Comparison of ENCODE assay signal across 27 mouse cellular contexts in the genomic region with DNA sequence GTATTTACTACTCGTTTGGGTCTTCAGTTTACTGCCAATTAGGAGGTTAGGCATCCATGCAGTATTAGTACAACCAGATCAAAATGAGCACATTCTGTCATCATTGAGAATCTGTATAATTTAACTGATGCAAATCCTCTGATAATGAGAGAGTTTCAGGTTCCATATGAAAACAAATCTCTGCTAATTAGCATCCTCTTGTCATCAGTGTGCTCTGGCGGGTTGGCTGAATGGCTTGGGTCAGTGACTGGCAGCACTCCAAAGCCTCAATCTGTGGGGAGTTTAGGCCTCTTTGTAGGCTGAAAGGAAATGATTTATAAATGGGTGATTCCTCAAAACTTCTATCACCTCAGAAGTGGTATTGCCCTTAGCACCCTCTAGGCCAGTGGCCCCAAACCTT.
DNase-seq lines count a peak whose midpoint lies in the region; ATAC-seq and TF ChIP-seq lines count a peak whose summit lies in the region.
"Had no signal": no experiment of that assay in that cellular context is flagged by ENCODE, and none has a peak within 500 bp of the region (broad histone marks: within the 10 kb centered on the region; RNA-seq: fewer than 3 reads in every experiment).

No protein-coding gene starts in this region.

- no peak overlapping the region for H3K4me3 ChIP-seq in forebrain, embryonic 14.5 days (ENCODE audit: low read depth, low read length)
- H3K4me3 ChIP-seq in forebrain, postnatal 0 days (ENCODE audit: low read depth, low read length), result no peak overlapping the region
- H3K4me3 ChIP-seq in midbrain, embryonic 15.5 days, result no peak overlapping the region
- H3K4me3 ChIP-seq in midbrain, embryonic 11.5 days (ENCODE audit: low read depth, low read length), result no peak overlapping the region
- H3K4me3 ChIP-seq: heart, adult 2 months; heart, embryonic 12.5 days; hindbrain, embryonic 10.5 days; intestine, embryonic 15.5 days; layer of hippocampus, adult 2 months; left cerebral cortex, adult 2 months; liver, embryonic 12.5 days; midbrain, embryonic 12.5 days; myocyte; neural tube, embryonic 12.5 days; stomach, embryonic 15.5 days had no signal

- no peaks in the 10 kb centered on the region for H3K4me1 ChIP-seq in forebrain, embryonic 14.5 days (ENCODE audit: control insufficient read depth, insufficient read depth, low read length)
- no peaks in the 10 kb centered on the region for H3K4me1 ChIP-seq in forebrain, postnatal 0 days (ENCODE audit: insufficient read depth)
- no peaks in the 10 kb centered on the region for H3K4me1 ChIP-seq in midbrain, embryonic 15.5 days
- no peaks in the 10 kb centered on the region for H3K4me1 ChIP-seq in midbrain, embryonic 11.5 days (ENCODE audit: control insufficient read depth, insufficient read depth, low read length)
- H3K4me1 ChIP-seq: heart, embryonic 12.5 days; hindbrain, embryonic 10.5 days; intestine, embryonic 15.5 days; liver, embryonic 12.5 days; midbrain, embryonic 12.5 days; neural tube, embryonic 12.5 days; stomach, embryonic 15.5 days had no signal

- DNase-seq in cerebellum, postnatal 10 days, result peak; percentile 39 to 48
- DNase-seq in cerebellum, adult 11 months, result no peak
- DNase-seq in forebrain, embryonic 14.5 days (ENCODE audit: low spot score), result peak; percentile 75
- no peak for DNase-seq in forebrain, postnatal 0 days
- DNase-seq in midbrain, embryonic 11.5 days (ENCODE audit: low spot score, missing footprints), result no peak
- no peak for DNase-seq in adrenal gland, adult 18-20 months (ENCODE audit: low spot score in 2 of 2)
- DNase-seq: adrenal gland, postnatal 10 days; cerebellum, adult 18-20 months; heart, adult 2 months; kidney, adult 2 months; kidney, postnatal 36 days; liver, postnatal 0 days; lung, postnatal 36 days; right cerebral cortex, postnatal 14 days had no signal

- no peak overlapping the region for H3K9ac ChIP-seq in forebrain, embryonic 14.5 days (ENCODE audit: low read length)
- no peak overlapping the region for H3K9ac ChIP-seq in forebrain, postnatal 0 days
- H3K9ac ChIP-seq in midbrain, embryonic 15.5 days, result no peak overlapping the region
- no peak overlapping the region for H3K9ac ChIP-seq in midbrain, embryonic 11.5 days (ENCODE audit: low read length)
- H3K9ac ChIP-seq: heart, embryonic 12.5 days; intestine, embryonic 15.5 days; liver, embryonic 12.5 days; liver, postnatal 0 days; midbrain, embryonic 12.5 days; neural tube, embryonic 12.5 days; stomach, embryonic 15.5 days had no signal

- TF ChIP-seq CTCF in forebrain, postnatal 0 days (IDR thresholded peaks at IDR 0.05; ENCODE audit: low read depth), result no peak

- H3K9me3 ChIP-seq in forebrain, embryonic 14.5 days (replicated peaks; ENCODE audit: control insufficient read depth, low read length), result no peaks in the 10 kb centered on the region
- no peaks in the 10 kb centered on the region for H3K9me3 ChIP-seq in forebrain, postnatal 0 days (ENCODE audit: low read length)
- H3K9me3 ChIP-seq in midbrain, embryonic 15.5 days, result no peaks in the 10 kb centered on the region
- H3K9me3 ChIP-seq in midbrain, embryonic 11.5 days (ENCODE audit: control insufficient read depth, low read length), result no peaks in the 10 kb centered on the region
- H3K9me3 ChIP-seq: heart, embryonic 12.5 days; hindbrain, embryonic 10.5 days; intestine, embryonic 15.5 days; liver, embryonic 12.5 days; midbrain, embryonic 12.5 days; neural tube, embryonic 12.5 days; stomach, embryonic 15.5 days had no signal

- H3K27ac ChIP-seq in forebrain, embryonic 14.5 days (ENCODE audit: low read depth, low read length), result no peak overlapping the region
- H3K27ac ChIP-seq in forebrain, postnatal 0 days (ENCODE audit: low read depth, low read length), result no peak overlapping the region
- no peak overlapping the region for H3K27ac ChIP-seq in midbrain, embryonic 15.5 days
- H3K27ac ChIP-seq in midbrain, embryonic 11.5 days (ENCODE audit: low read depth, low read length), result no peak overlapping the region
- H3K27ac ChIP-seq: heart, adult 2 months; hindbrain, embryonic 10.5 days; intestine, embryonic 15.5 days; layer of hippocampus, adult 2 months; left cerebral cortex, adult 2 months; liver, embryonic 12.5 days; midbrain, embryonic 12.5 days; neural tube, embryonic 12.5 days; stomach, embryonic 15.5 days had no signal

- no peak overlapping the region for H3K4me2 ChIP-seq in forebrain, embryonic 14.5 days (ENCODE audit: low read length)
- H3K4me2 ChIP-seq in forebrain, postnatal 0 days (ENCODE audit: low read depth), result no peak overlapping the region
- no peak overlapping the region for H3K4me2 ChIP-seq in midbrain, embryonic 15.5 days
- H3K4me2 ChIP-seq in midbrain, embryonic 11.5 days, result no peak overlapping the region
- H3K4me2 ChIP-seq: heart, embryonic 12.5 days; intestine, embryonic 15.5 days; liver, embryonic 12.5 days; midbrain, embryonic 12.5 days; neural tube, embryonic 12.5 days; stomach, embryonic 15.5 days had no signal

- WGBS in forebrain, embryonic 14.5 days, result 40% methylated on average over 2 of the region's 2 CpGs
- WGBS in forebrain, postnatal 0 days, result 33% methylated on average over 2 of the region's 2 CpGs
- 52% methylated on average over 2 of the region's 2 CpGs for WGBS in midbrain, embryonic 15.5 days
- WGBS in midbrain, embryonic 11.5 days, result 74% methylated on average over 2 of the region's 2 CpGs

- ATAC-seq in forebrain, embryonic 14.5 days, result peak; percentile 83
- ATAC-seq in forebrain, postnatal 0 days, result no peak
- 0 out of 2 replicates have a peak, but pooled peaks have one; percentile 42 for ATAC-seq in midbrain, embryonic 15.5 days (replicated peaks)
- ATAC-seq in midbrain, embryonic 11.5 days (ENCODE audit: low FRiP score), result no peak
- ATAC-seq: hindbrain, embryonic 16.5 days; intestine, embryonic 15.5 days; liver, embryonic 12.5 days; liver, postnatal 0 days had no signal

- no peaks in the 10 kb centered on the region for H3K27me3 ChIP-seq in forebrain, embryonic 14.5 days (replicated peaks; ENCODE audit: control insufficient read depth, insufficient read depth, low read length)
- H3K27me3 ChIP-seq in forebrain, postnatal 0 days (ENCODE audit: insufficient read depth, low read length), result no peaks in the 10 kb centered on the region
- no peaks in the 10 kb centered on the region for H3K27me3 ChIP-seq in midbrain, embryonic 15.5 days (replicated peaks)
- no peaks in the 10 kb centered on the region for H3K27me3 ChIP-seq in midbrain, embryonic 11.5 days (ENCODE audit: control insufficient read depth, insufficient read depth, low read length)
- H3K27me3 ChIP-seq: CH12.LX; heart, embryonic 12.5 days; intestine, embryonic 15.5 days; liver, embryonic 12.5 days; midbrain, embryonic 12.5 days; neural tube, embryonic 12.5 days; stomach, embryonic 15.5 days had no signal

- H3K36me3 ChIP-seq in forebrain, embryonic 14.5 days (ENCODE audit: control insufficient read depth, insufficient read depth, low read length), result no peaks in the 10 kb centered on the region
- H3K36me3 ChIP-seq in forebrain, postnatal 0 days (ENCODE audit: insufficient read depth), result no peaks in the 10 kb centered on the region
- H3K36me3 ChIP-seq in midbrain, embryonic 15.5 days (replicated peaks), result no peaks in the 10 kb centered on the region
- no peaks in the 10 kb centered on the region for H3K36me3 ChIP-seq in midbrain, embryonic 11.5 days (ENCODE audit: control insufficient read depth, insufficient read depth, low read length)
- H3K36me3 ChIP-seq: heart, embryonic 12.5 days; hindbrain, embryonic 10.5 days; intestine, embryonic 15.5 days; liver, embryonic 12.5 days; midbrain, embryonic 12.5 days; neural tube, embryonic 12.5 days; stomach, embryonic 15.5 days had no signal

Comparison
In these comparisons a context has a peak if more than half of its experiments do, and no peak if none do; other contexts are left out.
1. DNase-seq: peak in cerebellum, postnatal 10 days (2 of 2) and forebrain, embryonic 14.5 days (single experiment); none in cerebellum, adult 11 months (single experiment), forebrain, postnatal 0 days (single experiment), midbrain, embryonic 11.5 days (single experiment) and adrenal gland, adult 18-20 months (0 of 2).
2. ATAC-seq: peak in forebrain, embryonic 14.5 days (single experiment) and midbrain, embryonic 15.5 days (single experiment); none in forebrain, postnatal 0 days (single experiment) and midbrain, embryonic 11.5 days (single experiment).